Mouse (Mus musculus): ENCODE data around the gene Rras.

Rras gene

GRCm38 (mm10) chr7:45000539-45001114 is 17.1 kb upstream of the Rras start:
- DNase-seq = no peak

- DNase-seq = no peak
These were observed 15.3 kb upstream of the Rras start for GRCm38 (mm10) chr7:45002440-45002839.

DNA sequence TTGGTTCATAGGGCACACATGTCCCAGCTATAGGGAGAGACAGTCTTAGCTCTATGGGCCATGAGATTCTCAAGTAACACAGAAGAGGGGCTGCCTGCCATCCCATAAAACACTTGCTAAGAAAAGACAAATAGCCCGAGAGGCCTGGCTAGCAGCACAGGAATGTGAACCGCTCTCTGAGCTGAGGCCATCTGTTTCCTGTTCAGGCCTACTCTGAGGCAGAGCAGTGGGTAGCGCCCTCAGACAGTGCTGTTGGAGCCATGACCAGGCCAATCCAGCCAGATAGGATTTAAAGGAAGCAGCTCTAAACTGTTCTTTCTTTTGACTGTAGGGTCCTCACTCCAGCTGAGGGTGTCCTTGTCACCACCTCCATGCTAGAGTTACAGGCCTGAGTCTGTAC is 13.2 kb upstream of the Rras start:
- DNase-seq = no peak

- no peak for DNase-seq
These were observed 12.3 kb upstream of the Rras start for GRCm38 (mm10) chr7:45005321-45005992.

GRCm38 (mm10) chr7:45006503-45006902 is 11.3 kb upstream of the Rras start:
- no peak for DNase-seq

DNA sequence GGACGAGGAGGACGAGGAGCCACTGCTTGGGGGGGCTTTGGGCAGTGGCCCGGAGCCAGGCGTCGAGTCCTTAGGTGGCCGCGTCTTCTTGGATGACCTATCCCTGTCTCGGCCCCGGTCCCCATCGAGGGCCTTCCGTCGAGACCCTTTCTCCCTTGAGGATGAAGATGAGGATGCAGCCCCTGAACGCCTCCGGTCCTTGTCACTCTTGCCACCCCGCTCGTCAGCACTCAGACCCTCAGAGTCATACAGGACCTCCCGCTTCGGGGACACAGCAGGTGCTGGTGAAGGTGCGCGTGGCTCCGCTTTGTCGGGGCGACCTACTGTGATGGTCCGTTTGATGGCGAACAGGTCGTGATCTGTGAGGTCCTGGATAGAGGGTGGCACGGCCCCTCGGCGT is 10.6 kb upstream of the Rras start:
- DNase-seq = no peak

DNA sequence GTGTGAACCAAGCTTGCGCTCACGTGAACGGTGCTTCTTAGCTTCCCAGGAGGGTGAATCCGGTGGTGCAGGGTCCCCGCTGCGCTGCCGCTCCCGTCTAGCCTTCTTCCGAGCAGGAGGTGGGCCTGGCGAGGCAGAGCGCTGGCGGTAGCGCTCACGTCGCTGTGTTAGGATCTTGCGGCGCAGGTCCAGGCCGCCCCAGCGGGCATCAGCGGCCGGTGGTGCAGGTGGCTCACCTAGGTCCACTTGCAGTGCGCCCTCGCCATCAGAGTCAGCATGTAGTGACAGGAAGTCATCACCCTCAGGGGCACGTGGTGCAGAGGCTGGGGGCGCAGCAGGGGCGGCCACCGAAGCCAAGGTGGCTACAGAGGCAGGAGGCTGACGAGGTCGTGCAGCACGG is 9.9 kb upstream of the Rras start:
- DNase-seq = no peak

- no peak for DNase-seq
These were observed 9.3 kb upstream of the Rras start for GRCm38 (mm10) chr7:45008411-45008810.

GRCm38 (mm10) chr7:45012011-45012410 is 5.8 kb upstream of the Rras start:
- no peak for DNase-seq

- no peak for DNase-seq
These were observed 4.9 kb upstream of the Rras start for GRCm38 (mm10) chr7:45012824-45013223.

- no peak for DNase-seq
These were observed 4.2 kb upstream of the Rras start for GRCm38 (mm10) chr7:45013366-45014095.

GRCm38 (mm10) chr7:45014096-45014451 is 3.7 kb upstream of the Rras start:
- no peak for DNase-seq

- no peak for DNase-seq
These were observed 2.3 kb upstream of the Rras start for GRCm38 (mm10) chr7:45015344-45015956.

DNA sequence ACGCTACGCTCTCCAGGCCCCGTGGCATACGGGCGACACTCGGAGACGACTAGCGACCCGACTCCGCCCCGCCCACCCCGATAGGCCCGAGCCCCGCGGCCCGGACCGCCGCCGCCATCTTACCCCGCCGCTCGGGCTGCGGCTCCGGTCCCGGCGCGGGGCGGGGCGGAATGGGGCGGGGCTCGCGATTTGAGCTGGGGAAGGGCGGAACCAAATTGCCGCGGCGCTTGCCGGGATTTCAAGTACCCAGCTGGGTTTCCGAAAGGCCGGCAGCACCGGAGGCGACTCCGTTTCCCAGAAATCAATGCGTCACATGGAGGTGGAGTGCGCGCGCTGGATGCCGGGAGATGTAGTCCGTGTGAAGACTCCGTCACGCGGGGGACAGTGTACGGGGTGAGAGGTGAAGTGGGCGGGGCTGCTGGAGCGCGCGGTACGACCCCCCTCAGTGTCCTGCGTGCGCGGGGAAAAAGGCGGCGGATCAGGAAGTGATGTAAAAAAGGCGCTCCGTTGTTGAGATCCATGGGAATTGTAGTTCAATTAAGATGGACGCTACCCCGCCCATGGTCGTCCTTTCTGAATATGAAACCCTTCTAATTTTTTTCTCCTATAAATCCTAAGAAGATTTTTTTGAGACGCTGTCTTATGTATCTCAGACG is 1.7 kb upstream of the Rras start, which contains the start of gene Scaf1:
TSS of gene Scaf1 (minus strand) at position 407 of the 656 bp plus-strand sequence.
- peak; percentile 98 to 99 for DNase-seq

GRCm38 (mm10) chr7:45016761-45017160 is 1.0 kb upstream of the Rras start:
- no peak for DNase-seq

DNA sequence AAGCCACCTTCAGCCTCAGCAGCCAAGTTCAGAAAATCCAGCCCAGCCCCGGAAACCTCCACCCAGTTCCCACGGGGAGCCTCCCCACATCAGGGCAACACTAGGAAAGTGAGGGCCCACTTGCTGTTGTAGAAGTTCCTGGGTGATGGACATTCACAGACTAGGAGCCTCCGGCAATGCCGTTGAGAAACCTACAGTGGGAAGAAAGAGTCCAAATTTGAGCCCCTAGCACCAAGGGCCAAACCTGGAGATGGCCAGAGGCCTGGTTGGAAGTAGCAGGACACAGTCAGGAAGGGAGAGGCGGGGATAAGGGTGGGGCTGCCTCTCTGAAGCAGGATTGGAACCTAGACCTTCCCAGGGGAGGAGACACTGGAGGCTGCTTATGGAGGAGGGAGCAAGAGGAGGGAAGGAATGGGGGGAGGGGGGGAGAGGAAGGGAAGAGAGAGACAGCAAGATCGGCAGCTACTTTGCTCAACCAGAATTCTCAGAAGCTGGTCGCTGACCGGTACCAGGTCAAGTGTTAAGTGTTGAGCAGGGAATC is 1.3 kb downstream of the Rras start:
- no peak for DNase-seq

- no peak for DNase-seq
These were observed 2.5 kb downstream of the Rras start for GRCm38 (mm10) chr7:45020225-45020624.

DNA sequence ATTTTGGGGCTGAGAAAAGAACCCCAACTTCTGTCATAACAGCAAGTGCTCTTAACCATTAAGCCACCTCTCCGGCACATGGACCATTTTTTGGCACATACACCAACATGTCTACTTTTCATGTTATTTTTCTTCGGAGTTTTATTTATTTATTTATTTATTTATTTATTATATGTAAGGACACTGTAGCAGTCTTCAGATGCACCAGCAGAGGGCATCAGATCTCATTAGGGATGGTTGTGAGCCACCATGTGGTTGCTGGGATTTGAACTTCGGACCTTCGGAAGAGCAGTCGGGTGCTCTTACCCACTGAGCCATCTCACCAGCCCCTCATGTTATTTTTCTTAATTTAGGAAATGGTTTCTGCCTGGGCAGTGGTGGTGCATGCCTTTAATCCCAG is 6.0 kb downstream of the Rras start:
- peak; percentile 21 to 22 for DNase-seq

GRCm38 (mm10) chr7:45024281-45025248 is 6.8 kb downstream of the Rras start:
- DNase-seq = no peak

DNA sequence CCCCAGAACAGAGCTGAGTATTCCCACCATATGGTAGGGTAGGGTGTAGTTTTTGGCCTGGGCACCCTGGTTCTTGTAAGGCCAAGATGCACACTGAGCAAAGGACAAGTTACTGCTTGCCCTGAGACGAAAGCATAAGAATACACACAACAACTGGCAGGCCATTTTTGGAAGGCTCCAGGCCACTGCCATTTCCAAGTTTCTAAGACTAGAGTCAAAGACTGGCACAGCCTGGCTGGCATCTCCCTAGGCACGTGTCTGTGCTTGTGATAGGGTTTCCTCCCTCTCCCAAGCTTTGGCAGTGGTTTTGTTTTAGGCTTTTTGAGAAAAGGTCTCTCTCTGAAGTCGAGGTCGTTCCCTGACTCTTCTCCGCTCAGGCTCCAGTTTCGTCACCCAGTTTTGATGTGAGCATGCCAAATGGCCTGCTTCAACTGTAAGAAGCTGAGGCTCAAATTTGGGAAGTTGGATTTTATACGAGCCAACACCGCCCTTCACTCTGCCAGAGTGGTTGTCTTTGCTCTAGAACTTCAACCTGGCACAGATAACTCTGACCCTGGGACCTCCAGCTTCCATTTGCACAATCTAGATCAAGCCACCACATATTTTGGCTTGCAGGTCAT is 8.0 kb downstream of the Rras start:
- DNase-seq = no peak

- DNase-seq = no peak
These were observed 8.5 kb downstream of the Rras start for GRCm38 (mm10) chr7:45026256-45026655.
